Mouse (Mus musculus): Measurements from ENCODE around the gene Ube2o. TPM values are rescaled to one million over a fixed set of nuclear protein-coding genes. Genes with fewer than 3 reads are reported as not detected.

Gene Ube2o
- polyA plus RNA-seq, 1 experiment from 2014 or later = 15.2 TPM

DNA sequence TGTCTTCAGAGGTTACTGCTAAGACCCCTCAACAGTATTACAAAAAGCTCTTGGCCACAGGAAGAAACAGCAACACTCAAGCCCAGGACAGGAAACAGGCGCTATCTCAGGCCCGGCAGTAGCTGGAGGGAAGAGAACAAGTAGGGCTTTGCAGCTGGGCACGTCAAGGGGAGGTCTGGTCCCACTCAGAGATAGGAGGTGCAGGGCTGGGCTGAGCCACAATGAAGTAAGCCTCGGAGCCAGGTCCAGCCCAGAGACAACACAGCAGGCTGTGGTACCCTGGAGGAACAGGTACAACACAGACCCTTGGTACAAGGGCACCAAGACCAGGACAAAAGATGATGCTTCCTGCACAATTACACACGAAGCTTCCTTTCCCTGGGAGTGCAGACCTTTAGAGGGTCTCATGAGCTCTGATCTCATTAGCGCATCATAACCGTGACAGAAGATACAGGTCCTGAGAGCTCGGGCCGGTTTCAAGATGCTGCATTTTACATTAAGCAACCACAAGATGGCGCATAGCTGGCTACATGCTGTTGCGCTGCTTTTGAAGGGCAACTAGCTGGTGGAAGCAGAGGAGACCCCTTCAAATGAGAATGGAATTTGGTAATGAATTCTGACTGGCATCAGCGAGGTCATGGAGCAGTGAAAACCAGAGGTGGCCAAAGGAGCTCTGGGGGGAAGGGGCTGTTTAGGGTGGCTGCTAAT lies 26.9 kb downstream of the Ube2o start:
- DNase-seq (peak; percentile 49), ATAC-seq (no peak)
- no peak overlapping the region for H3K4me2 ChIP-seq (ENCODE audit: low read depth, low read length)
- TF ChIP-seq EP300 (IDR thresholded peaks at IDR 0.05; ENCODE audit: low read depth) = no peak
- peak; percentile 85 for TF ChIP-seq CTCF (IDR thresholded peaks at IDR 0.05; ENCODE audit: low read depth)
- no peak overlapping the region for H3K9ac ChIP-seq (replicated peaks)
- H3K36me3 ChIP-seq (replicated peaks; ENCODE audit: insufficient read depth, low read length) = no peaks in the 10 kb centered on the region
- 23% methylated on average over 12 of the region's 12 CpGs for WGBS (ENCODE audit: insufficient replicate concordance)
- H3K4me1 ChIP-seq (ENCODE audit: insufficient read depth) = peaks cover 38% of the 10 kb centered on the region
- H3K27ac ChIP-seq (ENCODE audit: low read depth) = no peak overlapping the region
- no peak overlapping the region for H3K4me3 ChIP-seq (ENCODE audit: low read depth, low read length)
- H3K9me3 ChIP-seq (ENCODE audit: low read length) = no peaks in the 10 kb centered on the region
- H3K27me3 ChIP-seq (ENCODE audit: insufficient read depth, low read length) = no peaks in the 10 kb centered on the region

DNA sequence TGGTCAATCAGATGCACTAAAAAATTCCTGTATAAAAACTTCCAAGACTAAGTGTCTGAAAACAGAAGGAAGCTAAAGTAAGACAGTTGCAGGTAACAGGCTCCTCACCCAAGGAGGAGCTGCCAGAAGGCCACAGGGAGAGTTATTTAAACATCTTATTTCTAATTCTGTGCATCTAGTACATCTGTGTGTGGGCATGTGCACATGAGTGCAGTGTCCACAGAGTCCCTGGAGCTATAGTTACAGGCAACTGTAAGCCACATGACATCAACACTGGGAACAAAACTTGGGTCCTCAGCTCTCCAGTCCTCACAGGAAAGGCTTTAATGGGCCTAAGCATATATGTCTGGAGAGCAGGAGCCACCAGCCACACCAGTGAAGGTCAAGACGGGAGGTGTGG lies 29.1 kb downstream of the Ube2o start:
- ATAC-seq (no peak), DNase-seq (no peak)
- 86% methylated on average over 1 of the region's 1 CpGs for WGBS (ENCODE audit: insufficient replicate concordance)
- Histone ChIP-seq H3K36me3 (replicated peaks; ENCODE audit: insufficient read depth, low read length) (peaks cover 18% of the 10 kb centered on the region), H3K9me3 (ENCODE audit: low read length) (no peaks in the 10 kb centered on the region), H3K9ac (replicated peaks) (no peak overlapping the region; the same call in 1 of the 2 replicates), H3K4me2 (ENCODE audit: low read depth, low read length) (no peak overlapping the region), H3K27me3 (ENCODE audit: insufficient read depth, low read length) (no peaks in the 10 kb centered on the region), H3K4me1 (ENCODE audit: insufficient read depth) (peaks cover 47% of the 10 kb centered on the region), H3K4me3 (ENCODE audit: low read depth, low read length) (no peak overlapping the region), H3K27ac (ENCODE audit: low read depth) (no peak overlapping the region)
- TF ChIP-seq EP300 (IDR thresholded peaks at IDR 0.05; ENCODE audit: low read depth) (no peak), CTCF (IDR thresholded peaks at IDR 0.05; ENCODE audit: low read depth) (no peak)

DNA sequence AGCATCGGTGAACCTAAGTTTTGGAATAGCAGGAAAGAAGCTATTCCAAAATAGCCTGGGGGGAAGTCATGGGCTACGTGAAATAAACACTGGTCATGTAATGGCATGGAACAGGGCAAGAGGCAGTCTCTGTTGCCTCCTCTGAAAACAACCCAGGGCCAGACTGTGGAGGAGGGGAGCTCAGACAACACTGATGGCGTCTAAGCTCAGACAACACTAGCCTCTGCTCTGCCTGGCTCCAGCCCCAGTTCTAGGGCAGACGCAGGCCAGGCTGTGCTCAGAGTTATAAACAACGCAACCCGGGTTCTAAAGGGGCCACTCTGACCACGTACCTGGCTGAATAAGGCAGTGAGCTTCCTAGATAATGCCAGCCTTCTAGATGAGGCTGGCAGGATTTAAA lies 30.5 kb downstream of the Ube2o start:
- WGBS (ENCODE audit: insufficient replicate concordance) = 46% methylated on average over 7 of the region's 7 CpGs
- H3K4me3 ChIP-seq (ENCODE audit: low read depth, low read length) = no peak overlapping the region
- H3K9me3 ChIP-seq (ENCODE audit: low read length) = no peaks in the 10 kb centered on the region
- H3K27ac ChIP-seq (ENCODE audit: low read depth) = peak overlapping the region; percentile 85; the same call in 1 of the 2 replicates
- TF ChIP-seq EP300 (IDR thresholded peaks at IDR 0.05; ENCODE audit: low read depth) = no peak
- TF ChIP-seq CTCF (IDR thresholded peaks at IDR 0.05; ENCODE audit: low read depth) = no peak
- H3K27me3 ChIP-seq (ENCODE audit: insufficient read depth, low read length) = no peaks in the 10 kb centered on the region
- peak overlapping the region; percentile 8; the same call in 1 of the 2 replicates for H3K9ac ChIP-seq (replicated peaks)
- H3K36me3 ChIP-seq (replicated peaks; ENCODE audit: insufficient read depth, low read length) = peaks cover 32% of the 10 kb centered on the region
- H3K4me2 ChIP-seq (ENCODE audit: low read depth, low read length) = peak overlapping the region; percentile 60
- DNase-seq = no peak
- ATAC-seq = peak; percentile 34; the same call in 1 of the 2 replicates
- H3K4me1 ChIP-seq (ENCODE audit: insufficient read depth) = peaks cover 40% of the 10 kb centered on the region

DNA sequence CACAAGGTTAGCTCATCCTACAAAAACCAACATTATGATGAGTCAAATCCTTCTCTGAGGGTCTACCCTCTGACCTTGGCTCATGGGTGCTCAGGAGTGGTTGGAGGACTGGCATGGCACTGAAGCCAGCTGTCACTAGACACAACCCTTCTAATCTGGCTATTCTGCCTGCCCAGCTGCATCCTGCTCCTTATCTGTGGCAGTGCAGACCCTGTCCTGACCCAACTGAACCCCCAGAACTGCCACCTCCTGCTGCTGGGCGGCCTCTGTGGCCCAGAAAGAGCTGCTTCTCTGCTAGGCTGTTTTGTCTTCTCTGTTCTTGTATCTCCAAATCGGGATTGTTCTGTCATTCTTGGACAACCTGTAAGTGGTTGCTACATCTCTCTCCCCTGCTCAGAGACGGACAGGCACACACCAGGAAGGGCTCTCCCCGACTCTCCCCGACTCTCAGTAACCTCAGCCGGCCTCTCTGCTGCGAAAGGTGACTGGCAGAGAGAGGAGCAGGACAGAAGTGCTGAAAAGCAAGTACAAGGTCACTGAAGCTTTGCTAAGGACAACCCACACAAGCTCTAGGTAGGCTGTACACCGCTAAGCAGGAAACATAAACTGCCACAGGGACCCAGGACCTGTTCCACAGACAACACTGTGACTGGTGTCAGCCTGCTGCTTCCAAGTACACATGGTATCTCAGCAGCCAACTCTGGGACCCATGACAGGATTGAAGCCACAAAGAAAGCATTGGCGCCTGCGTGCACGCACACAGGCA lies 31.8 kb downstream of the Ube2o start:
- ATAC-seq (peak; percentile 89), DNase-seq (peak; percentile 62)
- 39% methylated on average over 11 of the region's 11 CpGs for WGBS (ENCODE audit: insufficient replicate concordance)
- H3K9me3 ChIP-seq (ENCODE audit: low read length) = no peaks in the 10 kb centered on the region
- TF ChIP-seq CTCF (IDR thresholded peaks at IDR 0.05; ENCODE audit: low read depth) = no peak
- peak; percentile 96 for TF ChIP-seq EP300 (IDR thresholded peaks at IDR 0.05; ENCODE audit: low read depth)
- peaks cover 35% of the 10 kb centered on the region for H3K4me1 ChIP-seq (ENCODE audit: insufficient read depth)
- peak overlapping the region; percentile 60 for H3K4me2 ChIP-seq (ENCODE audit: low read depth, low read length)
- peak overlapping the region; percentile 85 for H3K27ac ChIP-seq (ENCODE audit: low read depth)
- H3K4me3 ChIP-seq (ENCODE audit: low read depth, low read length) = peak overlapping the region; percentile 15; the same call in 1 of the 2 replicates
- peaks cover 45% of the 10 kb centered on the region for H3K36me3 ChIP-seq (replicated peaks; ENCODE audit: insufficient read depth, low read length)
- no peaks in the 10 kb centered on the region for H3K27me3 ChIP-seq (ENCODE audit: insufficient read depth, low read length)
- peak overlapping the region; percentile 53 for H3K9ac ChIP-seq (replicated peaks)

DNA sequence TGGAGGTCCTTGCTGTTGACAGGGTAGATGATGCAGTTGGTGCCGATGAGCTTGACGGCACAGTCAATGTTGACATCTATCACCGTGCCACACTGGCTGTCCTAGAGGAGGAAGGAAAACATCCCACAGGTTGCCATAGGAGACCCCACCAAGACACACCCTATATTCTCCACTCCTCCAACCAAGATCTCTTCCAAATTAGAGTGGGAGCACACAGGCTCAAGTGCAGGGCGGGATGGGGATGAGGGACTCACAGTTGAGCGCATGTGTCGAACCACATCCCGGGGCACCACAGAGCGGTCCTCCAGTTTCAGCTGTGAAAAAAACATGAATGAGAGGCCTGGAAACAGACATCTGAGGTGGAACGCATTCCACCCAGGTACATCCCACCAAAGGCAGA lies 32.5 kb downstream of the Ube2o start:
- no peak for ATAC-seq
- no peak overlapping the region for H3K4me3 ChIP-seq (ENCODE audit: low read depth, low read length)

More for the DNA sequence above, 32.5 kb downstream of the Ube2o start:
- WGBS (ENCODE audit: insufficient replicate concordance) = 93% methylated on average over 9 of the region's 9 CpGs
- Histone ChIP-seq H3K27me3 (ENCODE audit: insufficient read depth, low read length) (no peaks in the 10 kb centered on the region), H3K9ac (replicated peaks) (peak overlapping the region; percentile 53; the same call in 1 of the 2 replicates), H3K9me3 (ENCODE audit: low read length) (no peaks in the 10 kb centered on the region), H3K36me3 (replicated peaks; ENCODE audit: insufficient read depth, low read length) (peaks cover 52% of the 10 kb centered on the region), H3K27ac (ENCODE audit: low read depth) (peak overlapping the region; percentile 39; the same call in 1 of the 2 replicates), H3K4me2 (ENCODE audit: low read depth, low read length) (peak overlapping the region; percentile 60), H3K4me1 (ENCODE audit: insufficient read depth) (peaks cover 35% of the 10 kb centered on the region)
- no peak for DNase-seq
- TF ChIP-seq CTCF (IDR thresholded peaks at IDR 0.05; ENCODE audit: low read depth) = no peak
